8 mouse cellular contexts compared by ENCODE assay signal in genomic region chr7:73372352-73372970, GRCm38 (mm10). TPM values are rescaled to one million over a fixed set of nuclear protein-coding genes. Genes with fewer than 3 reads are reported as not detected.
DNase-seq lines count a peak whose midpoint lies in the region; ATAC-seq and TF ChIP-seq lines count a peak whose summit lies in the region.

No protein-coding gene starts in this region.

- no peaks in the 10 kb centered on the region for H3K36me3 ChIP-seq in hindbrain, postnatal 0 days (ENCODE audit: insufficient read depth, low read length)
- H3K36me3 ChIP-seq in midbrain, embryonic 10.5 days, result peaks cover 9% of the 10 kb centered on the region
- no peaks in the 10 kb centered on the region for H3K36me3 ChIP-seq in stomach, embryonic 15.5 days

- peak; percentile 79 for DNase-seq in ES-CJ7 (ENCODE audit: low read depth, low spot score)
- DNase-seq in embryo, embryonic 10.5 days (ENCODE audit: low spot score), result peak; percentile 51
- DNase-seq in gastrocnemius, postnatal 36 days, result peak; percentile 85 to 90
- DNase-seq in hindbrain, postnatal 0 days (ENCODE audit: low spot score), result peak; percentile 73
- DNase-seq in left cerebral cortex, postnatal 36 days (ENCODE audit: low spot score in 2 of 2), result peak; percentile 74 to 81
- peak; percentile 56 for DNase-seq in midbrain, embryonic 10.5 days (ENCODE audit: low spot score)

- H3K4me1 ChIP-seq in hindbrain, postnatal 0 days (ENCODE audit: insufficient read depth, low read length), result no peaks in the 10 kb centered on the region
- peaks cover 47% of the 10 kb centered on the region for H3K4me1 ChIP-seq in midbrain, embryonic 10.5 days
- H3K4me1 ChIP-seq in stomach, embryonic 15.5 days, result peaks cover 22% of the 10 kb centered on the region; the same call in 1 of the 2 replicates

- peak overlapping the region; percentile 21 for H3K9ac ChIP-seq in hindbrain, postnatal 0 days (replicated peaks; ENCODE audit: low read length)
- no peak overlapping the region for H3K9ac ChIP-seq in stomach, embryonic 15.5 days

- peak overlapping the region; percentile 29 for H3K4me3 ChIP-seq in hindbrain, postnatal 0 days (ENCODE audit: low read length)
- H3K4me3 ChIP-seq in midbrain, embryonic 10.5 days, result peak overlapping the region; percentile 51
- peak overlapping the region; percentile 36 for H3K4me3 ChIP-seq in stomach, embryonic 15.5 days (replicated peaks)

- H3K9me3 ChIP-seq in hindbrain, postnatal 0 days (ENCODE audit: low read length), result no peaks in the 10 kb centered on the region
- H3K9me3 ChIP-seq in midbrain, embryonic 10.5 days (replicated peaks), result no peaks in the 10 kb centered on the region
- no peaks in the 10 kb centered on the region for H3K9me3 ChIP-seq in stomach, embryonic 15.5 days

- no peak for ATAC-seq in hindbrain, postnatal 0 days
- ATAC-seq in stomach, embryonic 15.5 days (ENCODE audit: insufficient read depth, low FRiP score, low read depth), result no peak
- no peak for ATAC-seq in erythroid progenitor cell, adult 5-6 weeks (replicated peaks; ENCODE audit: low FRiP score, poor library complexity, severe bottlenecking)

- H3K27ac ChIP-seq in hindbrain, postnatal 0 days, result peak overlapping the region; percentile 1; the same call in 1 of the 2 replicates
- peak overlapping the region; percentile 83 for H3K27ac ChIP-seq in midbrain, embryonic 10.5 days (replicated peaks)
- H3K27ac ChIP-seq in stomach, embryonic 15.5 days, result peak overlapping the region; percentile 49; the same call in 1 of the 2 replicates

- peak; percentile 46 for TF ChIP-seq CTCF in hindbrain, postnatal 0 days (IDR thresholded peaks at IDR 0.05; ENCODE audit: low read depth)

- 4% methylated on average over 29 of the region's 29 CpGs for WGBS in hindbrain, postnatal 0 days
- 2% methylated on average over 29 of the region's 29 CpGs for WGBS in midbrain, embryonic 10.5 days
- 3% methylated on average over 29 of the region's 29 CpGs for WGBS in stomach, embryonic 15.5 days

- intact Hi-C loops in gastrocnemius, postnatal 36 days (cut with DNase I), result loop anchor here (5.0 to 10.0 kb wide), 2 partner anchors 45 to 338 kb away; no protein-coding TSS in a partner anchor
- intact Hi-C loops in left cerebral cortex, postnatal 36 days (cut with DNase I), result loop anchor here (10.0 kb wide), 2 partner anchors 48 to 348 kb away; no protein-coding TSS in a partner anchor

- peak overlapping the region; percentile 52 for H3K4me2 ChIP-seq in hindbrain, postnatal 0 days (ENCODE audit: low read depth, low read length)
- peak overlapping the region; percentile 69 for H3K4me2 ChIP-seq in stomach, embryonic 15.5 days

- 0 out of 2 replicates have a peak, but pooled peaks cover 2% of the 10 kb centered on the region for H3K27me3 ChIP-seq in hindbrain, postnatal 0 days (ENCODE audit: insufficient read depth, low read length)
- peaks cover 39% of the 10 kb centered on the region for H3K27me3 ChIP-seq in midbrain, embryonic 10.5 days (ENCODE audit: low read depth, poor library complexity, severe bottlenecking)
- H3K27me3 ChIP-seq in stomach, embryonic 15.5 days (replicated peaks), result 0 out of 2 replicates have a peak, but pooled peaks cover 8% of the 10 kb centered on the region

RNA-seq across cellular contexts. Expression of gene Rgma, which starts 2.8 kb away (rescaled TPM):
- total RNA-seq in gastrocnemius, postnatal 36 days (2021), result 10 to 100 TPM; 39.1 to 48.9 TPM
- 139 and 147 TPM in 2 replicates for total RNA-seq in hindbrain, postnatal 0 days (2014; rRNA removed)
- 33.7 and 36.5 TPM in 2 replicates for polyA plus RNA-seq in hindbrain, postnatal 0 days (2015; fragmentation: Nextera tagmentation; extraction: Ambion mirVana)
- 10 to 100 TPM; 59.0 to 64.1 TPM for total RNA-seq in left cerebral cortex, postnatal 36 days (2021)
- 51.2 and 65.4 TPM in 2 replicates for polyA plus RNA-seq in midbrain, embryonic 10.5 days (2016; fragmentation: Nextera tagmentation; extraction: Ambion mirVana)
- 12.1 and 14.9 TPM in 2 replicates for polyA plus RNA-seq in stomach, embryonic 15.5 days (2015; fragmentation: Nextera tagmentation; extraction: Ambion mirVana)
- total RNA-seq in erythroid progenitor cell, adult 5-6 weeks (2015; ENCODE audit: low replicate concordance), result not detected in 2 replicates
- not detected in 2 replicates for total RNA-seq in erythroid progenitor cell, adult 5-6 weeks (2017; ENCODE audit: low replicate concordance)

Comparison
In these comparisons a context has a peak if more than half of its experiments do, and no peak if none do; other contexts are left out.
1. H3K27ac ChIP-seq: peak in every context shown above with its lines; median percentile 83 in midbrain, embryonic 10.5 days; 49 in stomach, embryonic 15.5 days; 1 in hindbrain, postnatal 0 days.
2. RNA of gene Rgma, which starts 2.8 kb away (total RNA-seq): 139 to 147 TPM in hindbrain, postnatal 0 days, 59.0 to 64.1 TPM in left cerebral cortex, postnatal 36 days and 39.1 to 48.9 TPM in gastrocnemius, postnatal 36 days; not detected in erythroid progenitor cell, adult 5-6 weeks; every median in the first group is over 10 times any median in the second.
3. Peak in every context shown above with its lines, with median percentiles within 50 percentile points of each other: DNase-seq and H3K4me3 ChIP-seq.